Mouse (Mus musculus): ENCODE results near the gene 4930539E08Rik. TPM values are rescaled to one million over a fixed set of nuclear protein-coding genes. Genes with fewer than 3 reads are reported as not detected.
A peak's percentile ranks its signal among the peaks of the same experiment; 100 is the strongest.

Gene 4930539E08Rik
- polyA plus RNA-seq (2012; rRNA removed): 6.6 and 8.3 TPM in 2 replicates

DNA sequence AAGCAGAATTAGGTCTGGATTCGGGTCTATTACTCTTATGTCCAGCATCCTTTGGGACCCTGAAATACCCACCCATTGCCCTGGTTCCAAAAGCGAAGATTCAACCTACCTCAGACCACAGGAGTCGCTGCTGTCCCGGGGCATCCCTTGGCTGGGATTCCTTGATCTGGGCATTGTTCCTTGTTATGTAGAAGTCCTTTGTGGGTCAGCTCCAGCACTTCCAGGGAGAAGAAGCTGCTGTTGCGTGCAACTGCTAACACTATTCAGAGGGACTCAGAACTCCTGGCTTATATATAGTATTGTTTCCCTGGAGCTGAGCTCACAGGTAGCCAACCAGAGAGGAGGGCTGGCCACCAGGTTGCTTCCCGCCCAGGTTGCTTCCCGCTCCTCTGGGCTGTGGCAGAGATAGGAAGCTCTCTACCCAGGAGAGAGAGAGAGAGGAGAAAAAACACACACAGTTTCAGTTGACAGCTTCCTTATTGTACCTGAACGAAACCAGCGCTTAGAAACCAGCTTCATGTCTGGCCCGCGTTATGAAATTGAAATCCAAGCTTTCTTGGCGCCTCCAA lies at the start of gene 4930539E08Rik:
Gene 4930539E08Rik, minus strand, starts transcription at position 265 of the 569 bp plus-strand sequence.
- no peak for DNase-seq (ENCODE audit: extremely low spot score in 1 of 2, low spot score in 1 of 2)

- DNase-seq (ENCODE audit: extremely low spot score in 1 of 2, low spot score in 1 of 2): no peak
Observed at GRCm38 (mm10) chr17:28961596-28961995, 46.5 kb upstream of the 4930539E08Rik start.

- no peak for DNase-seq (ENCODE audit: extremely low spot score in 1 of 2, low spot score in 1 of 2)
Observed at GRCm38 (mm10) chr17:28960597-28960996, 45.5 kb upstream of the 4930539E08Rik start.

GRCm38 (mm10) chr17:28954416-28954815 lies 39.3 kb upstream of the 4930539E08Rik start:
- DNase-seq (ENCODE audit: extremely low spot score in 1 of 2, low spot score in 1 of 2): no peak

DNA sequence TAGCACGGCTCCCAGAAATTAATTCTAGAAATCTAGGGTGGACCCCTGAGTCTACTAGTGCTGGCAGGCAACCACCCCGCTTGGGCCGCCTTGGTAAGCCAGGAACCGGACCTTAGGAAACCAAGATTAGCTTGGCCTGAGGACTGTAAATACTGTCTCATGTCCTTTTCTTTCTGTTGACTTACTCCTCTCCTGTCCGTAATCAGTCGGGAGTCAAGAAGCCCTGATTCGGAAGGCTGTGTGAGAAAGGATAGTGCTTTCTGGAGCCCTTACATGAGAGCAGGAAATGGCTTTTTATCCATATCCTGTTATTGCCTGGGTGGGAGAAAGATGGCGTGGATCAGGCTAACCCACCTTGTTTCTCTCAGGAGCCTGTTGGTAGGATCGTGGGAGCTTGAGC lies 38.1 kb upstream of the 4930539E08Rik start:
- no peak for DNase-seq (ENCODE audit: extremely low spot score in 1 of 2, low spot score in 1 of 2)

- peak; percentile 61 to 89 for DNase-seq (ENCODE audit: extremely low spot score in 1 of 2, low spot score in 1 of 2)
Observed at GRCm38 (mm10) chr17:28951831-28952799, 37.0 kb upstream of the 4930539E08Rik start, which contains the start of gene Kctd20. Gene Kctd20 (plus strand): TSS chr17:28951950.

DNA sequence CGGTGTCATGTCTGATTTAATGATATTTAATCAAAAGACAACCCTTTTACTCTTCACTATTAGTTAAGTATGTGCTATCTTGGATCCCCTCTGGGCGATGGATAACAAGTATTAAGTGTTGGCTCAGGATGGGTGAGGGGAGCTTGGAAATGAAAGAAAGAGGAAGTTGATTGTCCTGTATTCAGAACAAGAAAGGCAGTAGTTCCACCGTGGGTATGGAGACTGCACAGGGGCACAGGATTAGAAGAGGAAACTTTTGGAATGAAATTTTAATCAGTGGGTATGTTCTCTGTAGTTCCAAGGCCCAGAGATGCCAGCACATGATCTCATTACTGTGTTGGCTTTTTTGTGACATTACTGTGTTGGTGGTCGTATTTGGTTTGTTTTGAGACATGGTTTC lies 35.6 kb upstream of the 4930539E08Rik start:
- DNase-seq (ENCODE audit: extremely low spot score in 1 of 2, low spot score in 1 of 2): no peak

- no peak for DNase-seq (ENCODE audit: extremely low spot score in 1 of 2, low spot score in 1 of 2)
Observed at GRCm38 (mm10) chr17:28948661-28949060, 33.5 kb upstream of the 4930539E08Rik start.

DNA sequence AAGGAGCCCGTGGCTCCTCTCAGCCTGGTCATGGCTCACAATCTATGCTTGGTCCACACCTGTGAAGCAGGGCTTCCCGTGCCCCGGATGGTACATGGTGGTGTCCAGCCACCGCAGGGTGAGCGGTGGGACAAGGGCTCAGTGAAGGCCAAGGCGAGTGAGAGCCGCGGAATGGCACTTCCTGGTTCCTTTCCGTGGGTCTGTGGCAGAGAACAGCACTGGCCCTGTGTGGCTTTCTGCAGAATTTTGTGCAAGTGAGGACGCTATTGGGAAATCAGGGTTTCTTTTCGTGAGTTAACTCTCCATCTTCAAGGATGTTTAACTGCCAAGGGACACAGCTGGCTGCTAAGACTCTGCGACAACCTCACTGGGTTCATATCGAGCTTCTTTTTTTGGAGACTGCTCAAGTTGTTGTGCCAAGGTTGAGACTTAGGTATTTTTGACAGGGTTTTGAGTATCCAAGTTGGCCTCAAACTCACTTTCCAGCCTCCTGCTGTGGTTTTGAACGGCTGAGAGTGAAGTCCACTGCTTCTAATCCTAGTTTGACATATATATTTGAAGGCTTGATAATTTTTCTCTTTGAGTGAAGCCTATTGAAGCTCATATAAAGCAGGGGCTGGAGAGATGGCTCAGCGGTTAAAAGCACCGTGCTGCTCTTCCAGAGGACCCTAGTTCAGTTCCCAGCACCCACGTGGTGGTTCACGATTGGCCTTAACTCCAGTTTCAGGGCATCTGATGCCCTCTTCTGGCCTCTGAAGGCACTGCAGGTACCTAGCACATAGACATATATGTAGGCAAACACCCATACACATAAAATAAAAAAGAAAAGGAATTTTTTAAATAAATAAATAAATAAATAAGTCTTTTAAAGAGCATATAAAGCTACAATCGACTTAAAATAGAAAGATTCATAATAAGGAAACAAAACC lies 32.2 kb upstream of the 4930539E08Rik start:
- DNase-seq (ENCODE audit: extremely low spot score in 1 of 2, low spot score in 1 of 2): no peak

DNA sequence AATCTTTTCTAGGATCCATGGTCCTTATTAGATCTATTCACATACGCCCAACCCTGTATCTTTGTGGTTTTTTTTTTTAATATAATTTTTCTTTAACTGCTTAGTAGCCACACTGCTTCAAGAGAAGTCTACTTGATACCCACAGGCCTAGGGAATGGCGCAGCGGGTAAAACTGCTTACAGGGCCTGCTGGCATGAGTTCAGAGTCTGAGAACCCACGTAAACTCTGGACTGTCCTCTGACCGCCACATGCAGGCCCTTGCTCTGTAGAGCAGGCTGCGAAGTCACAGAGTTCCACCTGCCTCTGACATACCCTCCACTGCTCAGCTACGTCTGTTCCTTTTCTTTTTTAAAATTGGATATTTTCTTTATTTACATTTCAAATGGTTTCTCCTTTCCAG lies 29.4 kb upstream of the 4930539E08Rik start:
- DNase-seq (ENCODE audit: extremely low spot score in 1 of 2, low spot score in 1 of 2): no peak

DNA sequence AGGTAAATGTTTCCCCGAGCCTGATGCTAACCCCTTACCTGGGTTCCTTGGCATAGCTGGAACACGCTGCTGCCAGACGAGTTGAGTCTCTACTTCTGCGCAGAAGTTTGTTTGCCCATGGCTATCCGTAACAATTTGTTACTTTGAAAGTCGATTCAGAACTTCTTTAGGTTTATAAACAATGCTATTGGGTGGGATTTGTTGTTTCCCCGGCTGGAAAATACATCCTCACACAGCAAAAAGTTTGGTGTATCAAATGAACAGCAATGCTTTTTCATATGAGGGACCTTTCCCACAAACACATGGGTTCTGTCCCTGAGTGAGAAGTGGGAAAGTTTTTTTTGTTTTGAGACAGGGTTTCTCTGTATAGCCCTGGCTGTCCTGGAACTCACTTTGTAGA lies 28.6 kb upstream of the 4930539E08Rik start, which contains the start of gene Pxt1:
Gene Pxt1, minus strand, starts transcription at position 101 of the 400 bp plus-strand sequence.
- DNase-seq (ENCODE audit: extremely low spot score in 1 of 2, low spot score in 1 of 2): no peak

DNA sequence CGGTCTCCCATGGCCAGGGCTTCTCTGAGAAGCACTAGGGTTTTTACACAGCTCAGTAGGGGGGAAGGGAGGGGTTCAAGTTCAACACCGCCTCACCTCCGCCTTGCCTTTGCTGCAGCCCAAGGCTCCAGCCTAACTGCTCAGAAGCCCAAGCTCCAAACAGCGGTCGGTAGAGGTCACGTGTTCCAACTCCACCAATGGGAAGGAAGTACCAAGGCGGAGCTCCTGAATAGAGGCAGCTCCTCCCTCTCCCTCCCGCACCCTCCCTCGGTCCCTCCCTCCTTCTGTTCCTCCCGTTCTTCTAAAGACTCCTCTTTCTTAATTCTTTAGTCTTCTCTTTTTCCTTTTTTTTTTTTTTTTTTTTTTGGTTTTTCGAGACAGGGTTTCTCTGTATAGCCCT lies 27.0 kb upstream of the 4930539E08Rik start:
- no peak for DNase-seq (ENCODE audit: extremely low spot score in 1 of 2, low spot score in 1 of 2)

- DNase-seq (ENCODE audit: extremely low spot score in 1 of 2, low spot score in 1 of 2): no peak
Observed at GRCm38 (mm10) chr17:28940776-28941555, 25.8 kb upstream of the 4930539E08Rik start.

- no peak for DNase-seq (ENCODE audit: extremely low spot score in 1 of 2, low spot score in 1 of 2)
Observed at GRCm38 (mm10) chr17:28936622-28937345, 21.7 kb upstream of the 4930539E08Rik start.

DNA sequence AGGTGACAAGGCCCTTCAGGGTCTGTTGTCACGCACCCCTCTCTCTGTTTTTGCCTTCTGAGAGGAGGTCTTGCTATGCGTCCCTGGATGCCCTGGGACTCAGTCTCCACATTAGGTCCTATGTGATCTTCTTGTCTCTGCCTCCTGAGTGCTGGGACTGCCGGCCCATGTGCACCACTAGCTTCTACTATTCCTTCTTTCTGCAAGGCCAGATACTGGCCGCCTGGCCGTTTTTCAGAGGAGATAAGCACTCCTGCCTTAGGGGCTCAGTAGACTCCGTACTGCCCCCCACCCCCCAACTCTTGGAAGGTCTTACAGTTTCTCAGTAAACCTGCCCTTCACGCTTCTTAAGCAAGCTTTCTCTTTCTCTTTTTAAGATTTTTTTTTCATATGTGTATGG lies 21.0 kb upstream of the 4930539E08Rik start:
- no peak for DNase-seq (ENCODE audit: extremely low spot score in 1 of 2, low spot score in 1 of 2)

GRCm38 (mm10) chr17:28934120-28934916 lies 19.2 kb upstream of the 4930539E08Rik start:
- DNase-seq (ENCODE audit: extremely low spot score in 1 of 2, low spot score in 1 of 2): no peak

DNA sequence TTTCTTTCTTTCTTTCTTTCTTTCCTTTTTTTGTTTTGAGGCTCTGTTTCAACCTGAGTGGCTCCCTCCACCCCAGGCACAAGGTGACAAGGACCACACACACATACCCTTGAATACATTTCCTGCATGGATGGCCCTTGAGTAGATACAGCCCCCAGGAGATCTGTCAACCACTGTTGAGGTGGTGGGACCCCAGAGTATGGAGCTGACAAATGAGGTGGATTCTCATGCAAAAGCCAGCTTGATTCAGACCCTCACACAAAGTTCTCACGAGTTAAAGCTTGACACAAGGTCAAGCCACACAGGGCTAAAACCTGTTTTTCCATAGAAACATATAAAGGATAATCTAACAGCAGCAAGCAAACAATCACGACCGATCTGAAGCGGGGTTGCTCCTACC lies 17.1 kb upstream of the 4930539E08Rik start:
- DNase-seq (ENCODE audit: extremely low spot score in 1 of 2, low spot score in 1 of 2): no peak

All from frontal cortex, adult 2 months (tissue).